Mouse (Mus musculus): ENCODE data around the gene Phf1.

The Phf1 gene

DNA sequence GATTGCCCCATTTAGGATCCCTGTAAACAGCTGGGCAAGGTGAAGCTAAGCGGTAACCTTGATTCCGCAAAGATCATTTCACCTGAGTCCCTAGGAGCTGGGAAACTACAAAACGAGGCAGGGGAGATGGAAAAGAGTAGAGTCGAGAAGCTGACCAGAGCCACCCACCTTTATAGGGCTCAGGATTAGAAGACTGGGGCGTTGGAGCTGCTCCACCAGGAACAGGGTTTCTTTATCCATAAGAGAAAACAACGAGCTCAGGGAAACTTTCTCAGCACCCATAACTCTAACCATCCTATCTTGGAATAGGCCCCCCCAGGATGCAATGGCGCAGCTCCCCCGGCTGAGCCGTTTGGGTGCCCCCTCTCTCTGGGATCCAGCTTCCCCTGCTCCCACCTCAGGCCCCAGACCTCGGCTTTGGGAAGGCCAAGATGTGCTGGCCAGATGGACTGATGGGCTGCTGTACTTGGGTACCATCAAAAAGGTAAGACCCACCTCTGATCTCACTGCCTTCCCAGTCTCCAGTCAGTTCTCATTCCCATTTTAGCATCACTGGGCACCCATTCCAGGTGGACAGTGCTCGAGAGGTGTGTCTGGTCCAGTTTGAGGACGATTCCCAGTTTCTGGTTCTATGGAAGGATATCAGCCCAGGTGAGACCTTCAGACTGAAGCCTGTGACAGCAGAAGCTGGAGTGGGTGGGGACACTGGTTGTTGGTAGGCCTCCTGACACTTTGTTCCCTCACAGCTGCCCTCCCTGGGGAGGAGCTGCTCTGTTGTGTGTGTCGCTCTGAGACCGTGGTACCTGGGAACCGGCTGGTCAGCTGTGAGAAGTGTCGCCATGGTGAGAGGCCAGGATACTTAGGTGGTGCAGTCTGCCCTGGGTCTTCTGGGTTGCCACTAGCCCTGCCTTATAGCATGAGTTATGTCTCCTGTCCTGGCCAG, 1.3 kb downstream of the Phf1 start:
- DNase-seq (ENCODE audit: low spot score), result no peak

- no peak for DNase-seq (ENCODE audit: low spot score)
Measured at GRCm38 (mm10) chr17:26935027-26935426, 2.2 kb downstream of the Phf1 start.

- no peak for DNase-seq (ENCODE audit: low spot score)
Measured at GRCm38 (mm10) chr17:26936453-26936852, 3.6 kb downstream of the Phf1 start.

GRCm38 (mm10) chr17:26936921-26937695, 4.3 kb downstream of the Phf1 start:
- no peak for DNase-seq (ENCODE audit: low spot score)

GRCm38 (mm10) chr17:26937883-26938695, 5.2 kb downstream of the Phf1 start:
- DNase-seq (ENCODE audit: low spot score), result no peak

GRCm38 (mm10) chr17:26938731-26939130, 5.9 kb downstream of the Phf1 start:
- no peak for DNase-seq (ENCODE audit: low spot score)

DNA sequence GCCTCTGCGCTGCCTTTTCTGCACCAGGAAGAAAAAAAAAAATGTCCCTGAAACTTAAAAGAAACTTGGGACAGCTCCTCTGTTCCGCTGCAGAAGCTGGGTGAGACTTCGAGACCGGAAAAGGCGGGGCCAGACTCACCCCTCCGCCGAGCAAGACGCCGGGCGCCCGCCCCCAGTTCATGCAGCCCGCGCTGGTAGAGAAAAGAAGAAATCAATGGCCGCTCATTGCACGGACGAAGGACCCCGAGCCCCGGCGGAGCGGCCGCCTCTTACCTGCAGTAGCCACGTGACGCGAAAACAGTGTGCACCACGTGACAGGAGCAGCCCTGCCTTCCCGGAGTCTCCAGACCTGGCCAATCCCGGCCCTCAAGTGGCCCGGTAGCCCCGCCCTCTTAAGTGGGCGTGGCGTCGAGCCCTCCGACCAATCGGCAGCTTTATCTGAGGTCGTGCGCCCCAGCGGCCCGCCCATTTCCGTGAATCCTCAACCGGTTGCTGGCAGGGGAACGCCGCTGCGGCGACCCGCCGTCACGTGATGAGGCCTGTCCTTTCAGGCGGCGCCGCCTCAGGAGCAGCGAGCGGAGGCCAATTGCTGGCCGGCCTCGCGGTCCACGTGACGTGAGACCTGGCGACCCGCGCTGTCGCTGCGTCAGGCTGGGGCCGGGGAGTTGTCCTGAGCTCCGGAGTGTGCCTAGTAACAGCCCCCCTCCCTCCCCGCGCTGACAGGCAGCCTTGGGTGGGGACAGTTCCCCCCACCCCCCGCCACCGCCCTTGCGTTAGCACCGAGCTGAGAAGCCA, 6.5 kb downstream of the Phf1 start, which contains the start of gene Cuta:
Cuta (minus strand) TSS at position 392 of the 795 bp plus-strand sequence.
- peak; percentile 100 for DNase-seq (ENCODE audit: low spot score)

DNA sequence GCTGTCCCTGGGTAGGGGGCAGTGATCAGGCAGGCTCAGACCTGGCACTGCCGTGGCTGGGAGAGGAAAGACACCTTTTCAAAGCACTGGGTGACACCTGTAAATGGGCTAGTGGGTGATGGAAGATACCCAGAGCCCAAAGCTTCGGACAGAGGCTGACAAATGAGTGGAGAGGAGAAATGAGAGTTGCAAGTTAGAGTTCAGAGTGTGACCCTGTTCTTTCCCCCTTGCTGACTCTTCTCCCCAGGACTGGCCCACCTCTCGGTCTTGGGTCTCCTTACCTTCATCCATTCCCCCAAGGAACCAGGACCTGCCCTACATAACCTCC, 7.1 kb downstream of the Phf1 start:
- DNase-seq (ENCODE audit: low spot score), result no peak

DNA sequence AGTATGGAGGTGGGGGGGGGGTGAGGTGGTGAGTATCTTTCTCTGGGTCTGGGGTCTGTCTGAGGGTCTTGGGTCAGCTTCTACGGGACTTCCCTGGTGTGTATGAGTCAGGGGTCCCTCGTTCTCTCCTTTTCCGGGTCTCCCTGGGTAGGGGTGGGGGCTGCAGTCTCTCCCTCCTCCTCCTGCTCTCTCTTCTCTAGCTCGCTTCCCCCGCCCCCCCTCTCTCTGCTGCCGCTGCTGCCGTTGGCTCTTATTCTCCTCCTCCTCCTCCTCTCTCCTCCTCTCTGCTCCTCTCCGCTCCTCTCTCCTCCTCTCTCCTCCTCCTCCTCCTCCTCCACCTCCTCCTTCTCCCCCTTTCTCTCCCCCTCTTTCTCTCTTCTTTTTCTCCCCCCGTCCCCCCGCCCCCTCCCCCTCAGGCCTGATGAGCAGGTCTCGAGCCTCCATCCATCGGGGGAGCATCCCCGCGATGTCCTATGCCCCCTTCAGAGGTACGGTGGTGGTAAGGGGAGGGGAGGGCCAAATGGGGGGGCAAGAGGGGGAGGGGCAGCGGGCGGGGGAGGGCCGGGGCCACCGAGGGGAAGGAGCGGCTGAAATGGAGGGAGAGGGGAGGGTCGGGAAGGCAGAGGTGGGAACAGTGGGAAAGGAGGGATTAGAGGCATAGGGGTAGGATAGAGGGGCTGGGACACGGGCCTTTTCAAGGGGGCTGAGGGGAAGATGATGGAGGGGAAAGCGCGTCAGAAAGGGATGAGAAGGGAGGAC, 8.4 kb downstream of the Phf1 start, which contains the start of gene Syngap1:
Syngap1 (plus strand) TSS at position 223 of the 759 bp plus-strand sequence.
- no peak for DNase-seq (ENCODE audit: low spot score)

DNA sequence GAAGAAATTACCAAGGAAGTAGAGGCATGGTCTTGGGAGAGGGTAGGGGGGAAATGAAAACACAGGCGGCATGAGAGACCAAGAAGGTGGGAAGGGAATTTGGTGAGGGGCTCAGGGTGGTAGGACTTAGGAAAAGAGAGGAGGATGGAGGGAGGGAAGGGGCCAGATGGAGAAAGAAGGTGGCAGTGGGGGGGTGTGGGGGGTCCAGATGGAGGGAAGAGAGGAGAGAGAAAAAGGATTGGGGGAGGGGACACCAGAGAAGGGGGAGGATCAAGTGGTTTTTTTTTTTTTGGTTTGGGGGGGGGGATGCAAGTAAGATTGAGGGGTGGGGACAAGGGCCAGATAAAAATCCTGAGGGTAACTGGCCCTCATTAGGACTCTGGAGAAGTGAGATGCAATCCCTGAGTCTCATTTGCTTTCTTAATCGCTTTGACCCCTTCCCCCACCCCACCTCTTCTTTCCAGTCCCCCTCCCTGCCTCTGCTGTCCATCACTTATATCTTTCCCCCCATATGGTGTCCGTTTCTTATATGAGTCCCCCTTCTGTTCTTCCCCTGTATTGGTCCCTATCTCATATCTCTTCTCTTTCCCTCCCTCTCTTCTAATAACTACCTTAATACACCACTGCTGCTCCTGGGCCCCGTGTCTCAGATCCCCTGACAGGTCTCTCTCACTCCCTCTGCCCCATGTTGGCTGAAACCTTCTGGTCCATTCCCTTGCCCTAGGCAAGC, 9.2 kb downstream of the Phf1 start:
- no peak for DNase-seq (ENCODE audit: low spot score)

DNA sequence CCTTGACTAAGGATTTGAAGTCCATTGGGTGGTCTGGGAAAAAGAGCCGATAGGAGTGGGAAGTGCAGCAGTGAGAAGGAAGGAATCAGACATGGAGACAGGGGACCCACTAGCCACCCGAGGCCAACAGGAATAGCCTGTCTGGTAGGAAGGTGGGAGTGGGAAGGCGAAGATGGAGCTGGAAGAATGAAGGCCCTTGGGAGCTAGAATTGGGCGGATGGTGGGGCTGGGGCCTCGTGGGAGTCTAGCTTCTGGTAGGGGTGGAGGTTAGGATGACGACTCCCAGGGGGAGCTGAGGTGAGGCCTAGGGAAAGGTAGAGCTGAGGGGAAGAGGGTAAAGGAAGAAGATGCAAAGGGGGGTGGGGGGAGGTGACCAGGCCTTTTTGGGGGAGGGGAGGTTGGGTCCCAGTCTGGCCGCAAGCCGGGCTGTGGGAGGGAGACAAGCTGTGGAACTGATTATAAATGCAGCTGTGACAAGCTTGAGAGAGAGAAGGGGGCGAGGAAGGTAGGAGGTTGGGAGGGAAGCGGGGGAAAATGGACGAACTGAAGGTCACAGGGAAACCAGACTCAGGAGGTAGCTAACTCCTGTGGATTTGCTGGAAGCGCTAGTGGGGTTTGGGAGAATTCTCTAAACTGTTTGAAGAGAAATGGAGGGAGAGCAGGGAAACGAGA, 13.1 kb downstream of the Phf1 start:
- DNase-seq (ENCODE audit: low spot score), result no peak

DNA sequence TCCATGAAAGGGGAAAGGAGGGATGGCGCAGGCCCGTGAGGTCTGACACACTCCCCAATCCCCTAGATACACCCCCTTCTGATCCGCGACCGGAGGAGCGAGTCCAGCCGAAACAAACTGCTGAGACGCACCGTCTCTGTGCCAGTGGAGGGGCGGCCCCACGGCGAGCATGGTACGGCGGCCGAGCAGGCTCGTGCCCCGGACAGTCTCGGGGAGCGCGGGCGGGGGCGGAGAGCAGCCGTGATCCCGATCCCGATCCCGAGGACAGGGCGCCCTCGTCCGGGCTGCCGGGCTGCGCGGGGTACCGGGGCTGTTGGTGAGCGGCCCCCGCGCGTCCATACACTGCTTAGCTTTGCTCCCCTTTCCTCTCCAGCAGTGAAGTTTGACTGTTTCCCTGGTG, 13.7 kb downstream of the Phf1 start:
- DNase-seq (ENCODE audit: low spot score), result peak; percentile 72

- no peak for DNase-seq (ENCODE audit: low spot score)
Measured at GRCm38 (mm10) chr17:26947231-26948100, 14.6 kb downstream of the Phf1 start.

DNA sequence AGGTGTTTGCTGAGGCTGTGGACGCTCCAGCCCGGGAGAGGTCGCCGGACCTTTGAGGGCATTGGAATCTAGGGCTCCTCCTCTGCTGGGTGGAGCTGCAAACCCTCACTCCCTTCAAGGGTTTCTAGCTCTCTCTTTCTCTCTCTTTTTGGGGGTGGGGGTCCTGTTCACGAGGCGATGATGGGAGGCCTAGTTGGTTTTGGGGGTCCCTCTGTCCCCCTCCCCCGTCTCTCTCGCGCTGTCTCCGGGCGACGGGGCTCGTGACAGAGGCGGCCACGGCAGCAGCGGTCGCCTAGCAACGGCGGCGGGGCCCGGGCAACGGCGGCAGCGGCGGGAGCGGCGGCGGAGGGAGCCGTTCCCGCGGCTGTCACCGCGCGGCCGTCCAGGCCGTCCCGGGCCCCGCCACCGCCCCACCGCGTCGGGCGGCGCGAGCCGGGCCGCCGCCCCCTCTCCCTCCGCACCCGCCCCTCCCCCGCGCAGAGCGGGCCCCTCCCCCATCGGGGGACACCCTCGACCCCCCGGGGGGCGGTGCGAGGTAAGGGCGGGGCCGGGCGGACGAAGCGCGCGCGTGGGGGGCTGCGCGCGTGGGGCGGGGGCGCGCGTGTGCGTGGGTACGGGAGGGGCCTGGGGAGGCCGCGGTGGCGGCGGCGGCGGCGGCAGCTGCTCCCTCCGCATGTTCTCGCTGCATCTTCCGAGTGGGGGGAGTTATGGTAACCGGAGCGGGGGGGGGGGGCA, 15.6 kb downstream of the Phf1 start:
- peak; percentile 59 for DNase-seq (ENCODE audit: low spot score)

DNA sequence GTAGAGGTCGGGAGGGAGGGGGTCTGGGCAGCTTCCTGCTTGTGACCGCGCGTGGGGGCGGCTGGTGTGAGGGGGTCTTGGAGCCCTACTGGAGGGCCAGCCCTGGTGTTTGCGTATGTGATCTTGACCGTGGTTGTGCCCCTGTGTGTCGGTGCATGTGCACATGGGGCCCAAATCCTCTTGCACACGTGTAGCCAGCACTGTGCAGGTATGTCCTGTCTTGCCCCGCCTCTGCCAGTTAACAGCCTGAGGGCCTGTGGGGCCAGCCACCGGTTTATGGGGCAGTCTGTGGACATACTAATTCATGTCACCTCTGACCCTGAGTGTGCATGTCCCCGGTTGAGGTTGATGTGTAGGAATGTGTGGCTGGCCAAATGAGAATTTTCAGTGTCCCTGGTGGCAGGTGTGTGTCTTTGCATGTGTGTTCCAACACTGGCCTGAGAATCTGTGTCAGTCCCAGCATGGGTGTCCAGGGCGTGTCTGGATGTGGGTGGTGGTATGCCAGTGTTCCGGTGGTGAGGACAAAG, 16.3 kb downstream of the Phf1 start:
- no peak for DNase-seq (ENCODE audit: low spot score)

- DNase-seq (ENCODE audit: low spot score), result peak; percentile 59
Measured at GRCm38 (mm10) chr17:26949866-26950265, 17.0 kb downstream of the Phf1 start.

- no peak for DNase-seq (ENCODE audit: low spot score)
Measured at GRCm38 (mm10) chr17:26950560-26951288, 17.9 kb downstream of the Phf1 start.

Data from layer of hippocampus, adult 11-12 months (tissue).